Mouse (Mus musculus) brown adipose tissue, adult 24 weeks (tissue): ENCODE measurements around the gene Cd59b. TPM values are rescaled to one million over a fixed set of nuclear protein-coding genes. Genes with fewer than 3 reads are reported as not detected.
"Not testable (repeated sequence)": the region's sequence is repeated elsewhere in the genome, so short reads cannot be mapped to it uniquely, and the experiment has no call there.

Experiments used
- H3K27ac ChIP-seq: fragments of 200-500 bp; replicated peaks from 2 replicates; pipeline ENCODE4 v1.5.1; 2012; ENCODE audit warnings: low read depth, mild to moderate bottlenecking, low read length
- H3K4me1 ChIP-seq: fragments of 200-500 bp; 2 replicates; pipeline ENCODE4 v1.6.1; 2012; ENCODE audit warnings: low read length, mixed read lengths; ENCODE audit not compliant: control insufficient read depth, insufficient read depth, insufficient read length
- H3K4me3 ChIP-seq: fragments of 200-500 bp; 2 replicates; pipeline ENCODE4 v1.5.1; 2012; ENCODE audit warnings: low read depth, mild to moderate bottlenecking, low read length, moderate library complexity; ENCODE audit not compliant: insufficient read depth
- polyA plus RNA-seq: library from polyadenylated mRNA; stranded (reverse); fragments of >200 nt; gene quantifications from 2 replicates; pipeline ENCODE4 v1.2.4, GENCODE M21; 2012; ENCODE audit not compliant: missing spikeins, insufficient read depth, insufficient read length

Cd59b gene
- polyA plus RNA-seq, 1 experiment, result 57.5 TPM

- H3K4me1 ChIP-seq, result peaks cover 11% of the 10 kb centered on the region
- not testable (repeated sequence) for H3K4me3 ChIP-seq, H3K27ac ChIP-seq
Observed at GRCm38 (mm10) chr2:104117173-104117572, 47.5 kb downstream of the Cd59b start.

GRCm38 (mm10) chr2:104119097-104119496, 49.4 kb downstream of the Cd59b start:
- H3K27ac ChIP-seq, result 0 out of 2 replicates have a peak overlapping the region, but pooled peaks have one; percentile 29
- no peak overlapping the region for H3K4me3 ChIP-seq
- H3K4me1 ChIP-seq, result peaks cover 11% of the 10 kb centered on the region

GRCm38 (mm10) chr2:104120312-104120711, 50.7 kb downstream of the Cd59b start:
- H3K4me3 ChIP-seq, result no peak overlapping the region
- peak overlapping the region; percentile 46 for H3K27ac ChIP-seq

GRCm38 (mm10) chr2:104121681-104122504, 52.2 kb downstream of the Cd59b start:
- peak overlapping the region; percentile 69 for H3K4me3 ChIP-seq
- peak overlapping the region; percentile 94 for H3K27ac ChIP-seq
- peaks cover 11% of the 10 kb centered on the region for H3K4me1 ChIP-seq

More at GRCm38 (mm10) chr2:104120312-104120711, 50.7 kb downstream of the Cd59b start:
- peaks cover 11% of the 10 kb centered on the region for H3K4me1 ChIP-seq

GRCm38 (mm10) chr2:104122505-104123378, 53.1 kb downstream of the Cd59b start, which contains the start of gene A930018P22Rik:
Gene A930018P22Rik, plus strand, starts transcription at chr2:104122769.
- peak within 1 kb of the TSS; percentile 94 for H3K27ac ChIP-seq

GRCm38 (mm10) chr2:104123540-104123939, 53.9 kb downstream of the Cd59b start:
- H3K4me1 ChIP-seq, result peaks cover 11% of the 10 kb centered on the region
- H3K27ac ChIP-seq, result peak overlapping the region; percentile 88
- peak overlapping the region; percentile 69; the same call in 1 of the 2 replicates for H3K4me3 ChIP-seq

More at GRCm38 (mm10) chr2:104122505-104123378, 53.1 kb downstream of the Cd59b start, which contains the start of gene A930018P22Rik:
- Histone ChIP-seq H3K4me1 (peaks cover 11% of the 10 kb centered on the region), H3K4me3 (peak within 1 kb of the TSS; percentile 69)

GRCm38 (mm10) chr2:104124071-104124470, 54.4 kb downstream of the Cd59b start:
- Histone ChIP-seq H3K4me1 (peaks cover 11% of the 10 kb centered on the region), H3K27ac (no peak overlapping the region), H3K4me3 (no peak overlapping the region)

GRCm38 (mm10) chr2:104128803-104129531, 59.3 kb downstream of the Cd59b start:
- H3K4me3 ChIP-seq, result peak overlapping the region; percentile 36
- peak overlapping the region; percentile 90 for H3K27ac ChIP-seq

GRCm38 (mm10) chr2:104130165-104130564, 60.5 kb downstream of the Cd59b start:
- Histone ChIP-seq H3K4me1 (no peaks in the 10 kb centered on the region), H3K27ac (peak overlapping the region; percentile 90), H3K4me3 (peak overlapping the region; percentile 36; the same call in 1 of the 2 replicates)

More at GRCm38 (mm10) chr2:104128803-104129531, 59.3 kb downstream of the Cd59b start:
- H3K4me1 ChIP-seq, result no peaks in the 10 kb centered on the region; the same call in 1 of the 2 replicates

- H3K4me1 ChIP-seq, result no peaks in the 10 kb centered on the region
- no peak overlapping the region for H3K4me3 ChIP-seq
- no peak overlapping the region for H3K27ac ChIP-seq
Observed at GRCm38 (mm10) chr2:104130969-104131368, 61.3 kb downstream of the Cd59b start.

- H3K27ac ChIP-seq, result no peak overlapping the region
- H3K4me1 ChIP-seq, result no peaks in the 10 kb centered on the region
- no peak overlapping the region for H3K4me3 ChIP-seq
Observed at GRCm38 (mm10) chr2:104132266-104132859, 62.7 kb downstream of the Cd59b start.

GRCm38 (mm10) chr2:104133042-104133810, 63.6 kb downstream of the Cd59b start:
- H3K4me1 ChIP-seq, result no peaks in the 10 kb centered on the region
- H3K27ac ChIP-seq, result no peak overlapping the region
- H3K4me3 ChIP-seq, result no peak overlapping the region

- no peaks in the 10 kb centered on the region for H3K4me1 ChIP-seq
- H3K27ac ChIP-seq, result no peak overlapping the region
- H3K4me3 ChIP-seq, result no peak overlapping the region
Observed at GRCm38 (mm10) chr2:104134150-104135056, 64.8 kb downstream of the Cd59b start.
